In the genomic region with DNA sequence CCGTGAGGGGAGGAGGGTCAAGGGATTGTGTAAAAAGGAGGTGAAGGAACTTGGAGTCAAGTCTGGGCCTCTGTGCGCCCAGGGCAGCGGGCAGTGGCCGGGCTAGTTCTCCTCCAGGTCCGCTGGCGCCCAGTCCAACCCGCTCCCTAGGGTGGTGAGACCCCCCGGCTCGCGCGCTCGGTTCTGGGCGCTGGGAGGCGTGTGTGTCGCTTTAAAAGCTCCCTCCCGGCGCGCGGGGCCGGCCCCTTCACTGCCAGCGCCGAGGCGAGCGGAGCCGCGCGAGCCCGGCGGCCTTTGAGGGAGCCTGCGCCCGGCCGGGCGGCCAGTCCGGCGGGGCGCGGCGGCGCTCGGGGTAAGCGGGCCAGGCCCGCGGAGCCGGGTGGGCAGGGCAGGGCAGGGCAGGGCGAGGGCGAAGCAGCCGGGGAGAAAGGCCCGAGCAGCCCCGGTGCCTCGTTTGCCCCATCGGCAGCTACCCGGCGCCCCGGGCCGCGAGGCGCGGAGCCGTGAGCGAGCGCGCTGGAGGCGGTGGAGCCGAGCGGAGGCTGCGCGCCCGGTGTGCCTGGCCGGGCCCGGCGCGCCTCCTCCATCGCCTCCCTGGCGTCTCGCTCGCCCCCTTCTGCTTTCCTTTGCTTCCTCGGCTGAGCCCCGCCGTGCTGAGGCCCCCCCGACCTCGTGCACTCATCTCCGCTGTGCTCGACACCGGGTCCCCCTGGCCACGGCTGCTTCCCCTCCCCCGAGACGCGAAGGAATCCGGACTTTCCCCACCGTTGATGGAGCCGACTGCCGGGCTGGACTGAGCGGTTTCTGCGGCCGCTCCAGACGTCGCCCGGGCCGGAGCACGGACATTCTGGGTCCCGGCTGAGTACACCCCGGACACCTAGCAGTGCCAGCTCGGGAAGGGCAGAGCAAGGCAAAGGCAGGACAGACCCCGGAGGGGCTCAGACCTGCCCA, we compare ENCODE assay signal across 8 mouse cellular contexts. TPM values are rescaled to one million over a fixed set of nuclear protein-coding genes. Genes with fewer than 3 reads are reported as not detected.
A peak's percentile ranks its signal among the peaks of the same experiment; 100 is the strongest.
DNase-seq lines count a peak whose midpoint lies in the region; ATAC-seq lines count a peak whose summit lies in the region.

A gene (plus strand): TSS at position 753 of the 951 bp plus-strand sequence.

- H3K4me3 ChIP-seq in embryonic facial prominence, embryonic 13.5 days = peak within 1 kb of the TSS; percentile 76
- peak within 1 kb of the TSS; percentile 80 for H3K4me3 ChIP-seq in heart, embryonic 10.5 days
- peak within 1 kb of the TSS; percentile 70 for H3K4me3 ChIP-seq in kidney, embryonic 15.5 days (replicated peaks)
- peak within 1 kb of the TSS; percentile 50 for H3K4me3 ChIP-seq in liver, embryonic 13.5 days (replicated peaks)
- H3K4me3 ChIP-seq in neural tube, embryonic 14.5 days (ENCODE audit: low read depth, low read length) = peak within 1 kb of the TSS; percentile 81

- H3K27me3 ChIP-seq in embryonic facial prominence, embryonic 13.5 days = peaks cover 27% of the 10 kb centered on the region
- peaks cover 95% of the 10 kb centered on the region for H3K27me3 ChIP-seq in heart, embryonic 10.5 days (ENCODE audit: insufficient read depth, poor library complexity, severe bottlenecking)
- H3K27me3 ChIP-seq in kidney, embryonic 15.5 days = peaks cover 40% of the 10 kb centered on the region
- H3K27me3 ChIP-seq in liver, embryonic 13.5 days = peaks cover 84% of the 10 kb centered on the region
- 0 out of 2 replicates have a peak, but pooled peaks cover 2% of the 10 kb centered on the region for H3K27me3 ChIP-seq in neural tube, embryonic 14.5 days (ENCODE audit: control insufficient read depth, insufficient read depth, low read length)

- H3K36me3 ChIP-seq in embryonic facial prominence, embryonic 13.5 days = peaks cover 9% of the 10 kb centered on the region
- no peaks in the 10 kb centered on the region for H3K36me3 ChIP-seq in heart, embryonic 10.5 days
- no peaks in the 10 kb centered on the region for H3K36me3 ChIP-seq in kidney, embryonic 15.5 days
- no peaks in the 10 kb centered on the region for H3K36me3 ChIP-seq in liver, embryonic 13.5 days
- H3K36me3 ChIP-seq in neural tube, embryonic 14.5 days (ENCODE audit: control insufficient read depth, insufficient read depth, low read length) = no peaks in the 10 kb centered on the region

- under 1% methylated on average over 74 of the region's 104 CpGs for WGBS in embryonic facial prominence, embryonic 13.5 days
- 1% methylated on average over 79 of the region's 104 CpGs for WGBS in heart, embryonic 10.5 days
- WGBS in kidney, embryonic 15.5 days = under 1% methylated on average over 70 of the region's 104 CpGs
- WGBS in liver, embryonic 13.5 days (ENCODE audit: insufficient replicate concordance) = 1% methylated on average over 93 of the region's 104 CpGs
- WGBS in neural tube, embryonic 14.5 days = under 1% methylated on average over 59 of the region's 104 CpGs

- DNase-seq in B cell, adult 2 months = peak; percentile 29 to 36
- peak; percentile 80 for DNase-seq in adrenal gland, postnatal 14 days
- no peak for DNase-seq in heart, embryonic 10.5 days (ENCODE audit: low spot score)
- DNase-seq in liver, embryonic 13.5 days = no peak
- peak; percentile 28 to 46 for DNase-seq in urinary bladder, postnatal 36 days (ENCODE audit: low spot score in 2 of 2)

- peak within 1 kb of the TSS; percentile 92 for H3K27ac ChIP-seq in embryonic facial prominence, embryonic 13.5 days
- H3K27ac ChIP-seq in heart, embryonic 10.5 days = peak within 1 kb of the TSS; percentile 89
- H3K27ac ChIP-seq in kidney, embryonic 15.5 days = peak within 1 kb of the TSS; percentile 79
- no peak within 1 kb of the TSS for H3K27ac ChIP-seq in liver, embryonic 13.5 days
- H3K27ac ChIP-seq in neural tube, embryonic 14.5 days (ENCODE audit: low read depth, low read length) = peak within 1 kb of the TSS; percentile 88

- H3K4me2 ChIP-seq in embryonic facial prominence, embryonic 13.5 days = peak within 1 kb of the TSS; percentile 93
- peak within 1 kb of the TSS; percentile 99 for H3K4me2 ChIP-seq in kidney, embryonic 15.5 days
- peak within 1 kb of the TSS; percentile 63 for H3K4me2 ChIP-seq in liver, embryonic 13.5 days
- H3K4me2 ChIP-seq in neural tube, embryonic 14.5 days (ENCODE audit: low read depth, low read length) = peak within 1 kb of the TSS; percentile 95

- ATAC-seq in embryonic facial prominence, embryonic 13.5 days (ENCODE audit: insufficient number of reproducible peaks, insufficient read depth, low FRiP score, low TSS enrichment, low read depth) = peak; percentile 67
- peak; percentile 77 for ATAC-seq in kidney, embryonic 15.5 days (replicated peaks; ENCODE audit: low FRiP score)
- no peak for ATAC-seq in liver, embryonic 13.5 days (ENCODE audit: low read depth)
- peak; percentile 78 for ATAC-seq in neural tube, embryonic 14.5 days (ENCODE audit: low read depth)

- H3K4me1 ChIP-seq in embryonic facial prominence, embryonic 13.5 days = peaks cover 40% of the 10 kb centered on the region
- H3K4me1 ChIP-seq in heart, embryonic 10.5 days = peaks cover 34% of the 10 kb centered on the region
- H3K4me1 ChIP-seq in kidney, embryonic 15.5 days = peaks cover 32% of the 10 kb centered on the region
- 0 out of 2 replicates have a peak, but pooled peaks cover 2% of the 10 kb centered on the region for H3K4me1 ChIP-seq in liver, embryonic 13.5 days (replicated peaks)
- H3K4me1 ChIP-seq in neural tube, embryonic 14.5 days (ENCODE audit: control insufficient read depth, insufficient read depth, low read length) = peaks cover 16% of the 10 kb centered on the region

- peak within 1 kb of the TSS; percentile 90 for H3K9ac ChIP-seq in embryonic facial prominence, embryonic 13.5 days
- peak within 1 kb of the TSS; percentile 71 for H3K9ac ChIP-seq in kidney, embryonic 15.5 days
- H3K9ac ChIP-seq in liver, embryonic 13.5 days = 0 out of 2 replicates have a peak within 1 kb of the TSS, but pooled peaks have one; percentile 17
- H3K9ac ChIP-seq in neural tube, embryonic 14.5 days (replicated peaks; ENCODE audit: low read depth, low read length) = peak within 1 kb of the TSS; percentile 87

- no peaks in the 10 kb centered on the region for H3K9me3 ChIP-seq in embryonic facial prominence, embryonic 13.5 days
- no peaks in the 10 kb centered on the region for H3K9me3 ChIP-seq in heart, embryonic 10.5 days
- H3K9me3 ChIP-seq in kidney, embryonic 15.5 days (replicated peaks) = no peaks in the 10 kb centered on the region
- no peaks in the 10 kb centered on the region for H3K9me3 ChIP-seq in liver, embryonic 13.5 days (replicated peaks)
- no peaks in the 10 kb centered on the region for H3K9me3 ChIP-seq in neural tube, embryonic 14.5 days (ENCODE audit: control insufficient read depth, low read length)

RNA-seq across cellular contexts. Expression of the gene that starts here (rescaled TPM):
- 8.0 and 8.9 TPM in 2 replicates for total RNA-seq in adrenal gland, postnatal 14 days (2021)
- 3.6 and 5.1 TPM in 2 replicates for polyA plus RNA-seq in embryonic facial prominence, embryonic 13.5 days (2015; fragmentation: Nextera tagmentation; extraction: Ambion mirVana)
- 1.2 and 1.3 TPM in 2 replicates for polyA plus RNA-seq in heart, embryonic 10.5 days (2016; fragmentation: Nextera tagmentation; extraction: Ambion mirVana)
- polyA plus RNA-seq in kidney, embryonic 15.5 days (2015; fragmentation: Nextera tagmentation; extraction: Ambion mirVana) = 1.4 and 2.3 TPM in 2 replicates
- polyA plus RNA-seq in liver, embryonic 13.5 days (2015; fragmentation: Nextera tagmentation; extraction: Ambion mirVana) = 0.10 TPM in 1 of 2 replicates, not detected in the other
- 11.2 and 12.8 TPM in 2 replicates for polyA plus RNA-seq in neural tube, embryonic 14.5 days (2014; fragmentation: Nextera tagmentation; extraction: Ambion mirVana)

Comparison
In these comparisons a context has a peak if more than half of its experiments do, and no peak if none do; other contexts are left out.
1. DNase-seq: peak in B cell, adult 2 months (2 of 2), adrenal gland, postnatal 14 days (single experiment) and urinary bladder, postnatal 36 days (2 of 2); none in heart, embryonic 10.5 days (single experiment) and liver, embryonic 13.5 days (single experiment).
2. H3K9ac ChIP-seq: peak in every context shown above with its lines; median percentile 90 in embryonic facial prominence, embryonic 13.5 days; 87 in neural tube, embryonic 14.5 days; 71 in kidney, embryonic 15.5 days; 17 in liver, embryonic 13.5 days.
3. Peak in every context shown above with its lines, with median percentiles within 50 percentile points of each other: H3K4me2 ChIP-seq and H3K4me3 ChIP-seq.